Mouse (Mus musculus) R1 (cell line): ENCODE measurements at regions not wholly inside any gene's neighbourhood (a gene's known extent, or its start where the extent isn't known, plus 50 kb on each side); places are given as distances from the start of the nearest gene placed in this dataset.

Source experiments
- DNase-seq: peaks from one replicate; pipeline ENCODE4 v3.0.0-alpha.2; 2018; ENCODE audit warnings: low read depth, low spot score

DNA sequence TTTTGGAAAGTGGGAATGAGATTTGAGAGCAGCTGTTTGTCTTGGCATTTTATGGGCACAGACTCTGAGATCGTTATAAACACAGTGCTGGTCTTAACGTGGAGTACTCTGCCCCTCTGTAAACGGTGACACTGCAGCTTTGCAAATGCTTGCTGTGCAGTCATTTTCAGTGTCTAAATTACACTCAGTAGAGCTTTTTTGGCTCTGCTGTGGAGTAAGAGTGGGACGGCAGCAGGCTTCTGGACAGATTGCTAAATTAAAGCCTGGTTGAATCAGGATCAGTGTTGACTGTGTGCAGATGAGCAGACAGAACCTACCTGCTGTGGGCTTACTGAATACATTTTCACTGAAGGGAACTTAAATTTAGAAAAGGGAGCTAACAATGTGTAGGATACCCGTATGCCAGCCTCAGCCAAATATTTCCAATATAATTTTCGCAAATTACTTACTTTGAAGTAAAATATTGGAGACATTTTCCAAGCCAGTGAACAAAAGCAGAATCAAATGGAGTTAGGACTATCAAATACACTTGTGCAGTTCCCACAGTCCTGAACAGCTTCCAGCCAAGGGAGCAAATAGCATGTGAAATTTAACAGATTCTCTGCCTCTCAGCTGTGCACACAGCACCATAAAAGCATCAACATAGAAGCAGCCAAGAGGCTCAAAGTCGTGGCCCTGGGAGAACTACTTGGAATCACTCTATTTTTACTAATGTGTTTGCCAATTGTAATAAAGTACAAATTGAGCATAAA is 148.1 kb upstream of the Stac start:
- no peak for DNase-seq

DNA sequence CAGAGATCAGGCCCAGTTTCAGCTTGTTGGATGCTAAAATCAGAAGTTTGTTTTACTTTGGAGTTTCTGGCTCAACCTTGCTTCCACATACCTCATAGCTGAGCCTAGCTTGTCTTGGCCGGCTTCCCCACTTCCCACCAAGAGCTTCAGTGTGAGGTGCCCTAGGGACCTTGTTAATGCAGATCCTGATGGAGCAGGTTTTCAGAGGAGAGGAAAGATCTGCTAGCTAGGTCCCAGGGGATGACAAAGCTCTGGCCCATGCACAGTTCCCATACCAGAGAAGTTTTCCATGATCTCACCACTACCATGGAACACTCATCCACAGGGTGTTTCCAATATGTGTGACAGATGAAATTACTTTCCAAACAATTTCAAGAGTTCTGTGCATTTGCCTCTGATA is 131.9 kb upstream of the Stac start:
- DNase-seq = no peak

DNA sequence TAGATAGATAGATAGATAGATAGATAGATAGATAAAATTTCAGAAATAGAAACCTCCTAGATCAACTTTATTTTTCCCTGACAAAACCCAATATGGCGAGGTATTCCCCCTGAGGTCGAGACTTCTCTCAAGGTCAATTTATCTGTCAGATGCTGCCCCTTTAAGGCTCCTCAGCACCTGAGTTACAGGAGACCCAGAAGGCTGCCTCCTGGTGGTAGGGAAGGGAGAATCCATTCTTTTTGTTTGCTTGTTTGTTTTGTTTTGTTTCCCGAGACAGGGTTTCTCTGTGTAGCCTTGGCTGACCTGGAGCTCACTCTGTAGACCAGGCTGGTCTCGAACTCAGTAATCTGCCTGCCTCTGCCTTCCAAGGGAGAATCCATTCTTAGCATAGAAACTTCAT is 127.3 kb upstream of the Stac start:
- peak; percentile 62 for DNase-seq

DNA sequence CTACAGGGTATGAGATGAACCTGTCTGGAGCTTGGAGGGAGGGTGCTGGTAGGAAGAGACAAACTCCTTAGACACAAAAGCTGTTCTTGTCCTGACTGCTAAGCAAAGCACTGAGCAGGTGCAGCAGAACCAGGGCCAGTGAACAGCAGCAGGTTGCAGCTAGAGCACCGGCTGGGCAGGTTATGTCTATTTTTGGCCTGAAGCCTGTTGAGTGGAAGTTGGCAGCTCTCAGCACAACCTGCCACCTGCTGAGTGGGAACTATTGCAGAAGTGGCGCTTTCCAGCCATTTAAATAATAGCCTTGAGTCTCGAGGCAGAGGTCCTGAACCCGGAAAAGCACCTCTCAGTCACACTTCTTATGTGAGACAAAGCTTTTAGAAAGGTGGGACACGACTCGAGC is 114.8 kb upstream of the Stac start:
- no peak for DNase-seq

DNA sequence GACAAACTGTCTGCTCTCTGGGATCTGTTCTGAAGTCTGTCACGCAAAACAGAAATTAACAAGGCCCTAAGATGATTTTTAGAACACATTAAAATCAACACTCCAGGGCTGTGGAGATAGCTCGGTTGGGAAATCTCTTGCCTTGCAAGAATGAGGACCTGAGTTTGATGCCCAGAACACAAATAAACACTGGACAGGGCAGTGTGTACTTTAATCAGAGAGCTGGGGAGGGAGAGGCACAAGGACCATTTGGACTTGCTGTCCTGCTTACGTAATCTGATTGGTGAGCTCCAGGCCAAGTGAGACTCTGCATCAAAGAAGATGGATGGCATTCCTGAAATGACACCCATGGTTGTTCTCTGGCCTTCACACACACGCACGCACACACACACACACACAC is 111.2 kb upstream of the Stac start:
- DNase-seq = no peak

DNA sequence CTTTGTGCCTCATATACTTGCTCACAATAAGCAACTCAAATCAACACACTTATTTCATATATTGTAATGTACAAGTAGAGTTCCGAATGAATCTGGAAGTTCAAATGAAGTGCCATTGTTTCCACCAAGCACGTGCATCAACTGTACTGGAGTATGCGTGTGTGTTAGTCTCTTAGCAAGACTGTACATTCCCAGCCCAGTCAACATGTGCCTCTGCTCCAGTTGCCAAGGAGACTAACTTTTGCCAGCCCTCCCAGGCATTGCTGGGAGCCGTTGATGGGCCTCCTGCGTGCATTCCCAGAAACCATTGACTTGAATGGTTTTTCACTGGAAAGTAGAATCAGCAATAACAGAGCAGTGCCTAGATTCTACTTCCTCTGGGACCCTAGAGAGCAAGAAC is 110.7 kb upstream of the Stac start:
- peak; percentile 35 for DNase-seq

DNA sequence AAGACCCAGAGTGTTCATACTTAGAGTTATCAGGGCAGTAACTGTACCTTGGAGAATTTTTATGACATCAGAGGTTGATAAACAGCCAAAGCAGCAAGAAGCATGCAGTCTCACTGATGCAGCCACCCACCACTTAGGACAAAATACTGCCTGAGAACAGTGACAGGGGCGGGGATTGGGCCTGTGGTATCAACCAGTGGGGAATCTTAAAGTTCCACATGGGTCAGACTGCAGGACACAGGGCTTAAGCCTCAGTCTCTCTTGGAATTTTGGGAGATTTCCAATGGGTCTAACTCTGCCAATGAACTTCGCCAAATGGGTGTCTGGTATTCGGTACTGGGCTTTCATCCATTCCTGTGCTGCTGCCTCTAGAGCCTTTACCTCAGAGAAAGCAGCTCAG is 88.8 kb upstream of the Stac start:
- DNase-seq = no peak

DNA sequence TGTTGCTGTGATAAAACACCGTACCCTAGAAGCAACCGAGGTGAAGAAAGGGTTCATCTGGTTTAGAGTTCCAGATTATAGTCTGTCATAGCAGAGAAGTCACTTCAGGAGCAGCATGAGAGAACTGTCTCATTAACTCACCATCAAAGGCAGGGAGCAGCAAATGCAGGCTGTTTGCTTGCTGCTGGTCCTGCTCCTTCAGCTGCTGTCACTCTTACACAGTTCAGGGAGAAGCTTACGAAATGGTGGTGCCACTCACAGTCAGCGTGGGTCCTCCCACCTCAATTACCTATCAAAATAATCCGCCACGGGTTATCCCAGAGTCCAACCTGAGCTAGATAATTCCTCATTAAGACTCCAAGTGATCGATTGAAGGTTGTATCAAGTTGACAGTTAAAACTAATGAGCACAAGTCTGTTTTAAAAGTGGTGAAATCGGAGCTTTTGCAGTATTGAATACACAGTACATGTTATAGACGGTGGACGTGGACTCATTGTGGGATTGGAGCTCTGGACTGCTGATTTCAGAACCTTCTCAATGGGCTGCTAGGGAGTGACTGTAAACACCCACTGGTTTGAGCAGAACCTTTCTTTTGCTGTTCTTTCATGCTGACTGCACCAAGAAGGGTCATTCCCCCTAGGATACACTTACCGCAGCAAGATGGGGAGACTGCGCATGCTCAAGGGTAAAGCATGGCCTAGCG is 87.4 kb upstream of the Stac start:
- no peak for DNase-seq

DNA sequence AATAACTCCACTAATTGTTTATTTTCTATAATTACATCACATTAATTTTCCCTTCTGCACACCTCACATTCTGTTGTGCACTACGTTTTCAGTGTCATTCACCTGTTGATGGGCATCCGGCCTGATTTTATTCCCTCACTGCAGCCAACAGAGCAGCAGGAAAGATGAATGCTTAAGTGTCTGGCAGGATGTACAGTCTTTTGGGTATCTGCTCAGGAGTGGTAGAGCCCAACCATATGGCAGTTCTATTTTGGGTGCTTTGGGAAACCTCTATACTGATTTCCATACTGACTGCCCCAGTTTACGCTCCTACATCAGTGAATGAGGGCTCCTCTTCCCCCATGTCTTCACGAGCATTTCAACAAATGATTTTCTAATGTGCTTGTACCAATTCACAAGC is 84.1 kb upstream of the Stac start:
- no peak for DNase-seq

DNA sequence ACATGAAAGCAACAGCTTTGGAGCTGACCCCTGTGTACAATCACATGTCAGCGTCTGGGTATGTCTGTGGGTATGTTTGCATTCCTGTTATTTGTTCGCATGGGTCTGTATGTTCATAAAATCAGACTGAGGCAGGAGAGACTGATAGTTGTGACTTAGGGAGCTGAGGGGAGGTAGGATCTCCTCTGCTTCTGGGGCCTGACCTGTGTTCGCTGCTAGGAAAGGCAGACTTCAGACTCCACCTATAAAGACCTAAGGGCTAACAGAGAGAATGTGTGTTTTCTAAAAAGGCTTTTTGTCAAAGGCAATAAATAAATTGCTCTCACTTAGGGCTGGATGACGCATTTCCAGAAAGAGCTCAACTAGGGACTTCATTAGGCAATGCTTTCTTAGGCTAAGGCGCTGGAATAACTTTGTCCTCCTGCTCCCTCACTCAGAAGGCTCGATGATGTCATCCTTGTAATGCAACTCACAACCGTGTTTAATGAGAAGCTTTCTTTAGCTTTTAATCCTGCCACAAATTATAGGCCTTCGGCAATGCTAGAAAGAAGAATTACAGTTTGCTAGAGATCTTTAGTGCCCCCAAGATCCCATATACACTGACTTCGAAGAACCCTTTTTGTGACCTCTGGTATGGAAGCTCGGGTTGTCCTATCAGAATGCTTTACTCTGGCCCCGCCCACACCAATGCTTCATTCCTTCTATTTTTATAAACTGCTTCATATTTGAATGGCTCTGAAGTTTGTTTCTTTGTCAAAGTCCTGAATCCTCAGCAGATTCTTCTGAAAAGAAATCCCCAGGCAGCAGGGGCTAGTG is 72.7 kb upstream of the Stac start:
- DNase-seq = no peak

DNA sequence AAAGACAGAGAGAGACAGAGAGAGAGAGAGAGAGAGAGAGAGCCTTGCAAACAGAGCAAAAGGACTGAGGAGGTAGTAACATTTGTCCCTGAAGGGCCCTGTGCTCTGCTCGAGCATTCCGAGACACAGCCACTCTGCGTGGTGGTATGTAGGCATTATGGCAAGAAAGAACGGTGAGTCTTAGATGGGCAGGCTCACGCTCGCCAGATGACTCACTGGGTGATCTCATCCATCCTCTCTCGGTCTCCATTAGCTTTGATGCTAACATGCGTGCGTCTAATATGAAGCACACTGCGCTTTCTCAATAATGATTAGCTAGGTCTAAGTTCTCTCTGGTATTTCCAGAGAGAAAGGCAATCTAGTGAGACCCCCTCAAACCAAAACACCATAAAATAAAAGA is 65.1 kb upstream of the Stac start:
- no peak for DNase-seq

DNA sequence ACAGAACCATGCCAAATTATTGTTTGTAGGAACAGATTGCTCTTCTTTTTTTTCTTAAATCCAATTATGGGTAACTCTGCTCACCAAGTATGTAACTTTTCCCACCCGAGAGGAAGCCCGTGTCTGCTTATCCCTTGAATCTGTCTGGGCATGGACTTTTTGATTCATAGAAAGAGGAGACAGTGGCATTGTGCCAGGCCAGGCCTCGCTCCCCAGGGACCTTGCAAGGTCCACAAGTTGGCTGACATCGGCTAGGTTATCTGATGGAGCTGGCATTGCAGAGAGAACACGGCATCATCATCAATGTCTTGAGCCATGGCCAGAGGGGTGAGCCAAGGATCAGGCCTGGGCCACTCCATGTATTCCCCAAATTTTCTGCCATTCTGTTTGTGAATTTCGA is 56.0 kb upstream of the Stac start:
- DNase-seq = no peak

DNA sequence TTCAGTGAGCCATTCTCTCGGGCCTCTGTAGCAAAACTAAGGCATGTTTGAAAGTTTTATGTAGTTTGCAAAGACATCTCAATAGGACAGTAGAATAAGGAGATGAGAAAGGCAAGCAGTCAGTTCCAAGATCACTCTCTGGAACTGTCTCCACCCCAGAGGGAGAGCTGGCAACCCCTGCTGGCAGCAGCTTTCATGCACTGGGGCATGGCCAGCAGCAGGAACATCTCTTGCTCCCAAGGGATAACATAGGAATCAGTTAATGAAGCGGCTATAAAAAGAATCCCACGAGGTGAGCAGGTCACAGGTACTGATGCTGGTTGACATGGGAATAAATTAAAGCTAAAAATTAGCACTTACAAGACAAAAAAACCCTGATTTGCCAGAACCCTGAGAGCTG is 55.1 kb upstream of the Stac start:
- no peak for DNase-seq
